Mouse (Mus musculus) bone marrow, adult 2 months (tissue): ENCODE data around the gene Rbp1.

ENCODE experiments used
- CTCF ChIP-seq: fragments of 200-500 bp; IDR thresholded peaks from 2 replicates; pipeline ENCODE4 v1.5.1; 2011; ENCODE audit warnings: low read length, control low read depth; ENCODE audit not compliant: control insufficient read depth, insufficient read depth
- POLR2A ChIP-seq: fragments of 200-500 bp; IDR thresholded peaks from 2 replicates; pipeline ENCODE4 v1.6.1; 2011; ENCODE audit warnings: low read depth, mild to moderate bottlenecking, control low read depth, low read length, borderline replicate concordance; ENCODE audit not compliant: control insufficient read depth

DNA sequence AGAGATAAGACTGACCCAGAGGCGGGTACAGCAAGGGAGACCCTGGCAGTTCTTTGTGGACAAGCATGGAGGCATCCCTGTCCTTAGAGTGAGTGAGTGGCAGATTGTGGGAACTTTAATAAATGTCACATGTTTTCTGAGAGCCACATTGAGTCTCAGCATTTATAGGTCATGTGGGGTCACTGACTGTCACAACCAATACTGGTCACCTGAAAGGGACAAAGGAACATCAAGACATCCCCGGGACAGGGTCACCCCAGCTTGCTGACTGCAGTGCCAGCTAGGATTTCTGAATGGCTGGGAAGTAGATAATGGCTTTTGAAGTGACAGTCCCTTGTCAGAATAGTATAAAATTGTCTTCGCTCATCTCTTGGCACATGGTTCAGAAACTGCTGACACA is 16.3 kb downstream of the Rbp1 start:
- TF ChIP-seq CTCF (no peak), POLR2A (no peak)
